ENCODE assay signal across 16 mouse cellular contexts in the genomic region with DNA sequence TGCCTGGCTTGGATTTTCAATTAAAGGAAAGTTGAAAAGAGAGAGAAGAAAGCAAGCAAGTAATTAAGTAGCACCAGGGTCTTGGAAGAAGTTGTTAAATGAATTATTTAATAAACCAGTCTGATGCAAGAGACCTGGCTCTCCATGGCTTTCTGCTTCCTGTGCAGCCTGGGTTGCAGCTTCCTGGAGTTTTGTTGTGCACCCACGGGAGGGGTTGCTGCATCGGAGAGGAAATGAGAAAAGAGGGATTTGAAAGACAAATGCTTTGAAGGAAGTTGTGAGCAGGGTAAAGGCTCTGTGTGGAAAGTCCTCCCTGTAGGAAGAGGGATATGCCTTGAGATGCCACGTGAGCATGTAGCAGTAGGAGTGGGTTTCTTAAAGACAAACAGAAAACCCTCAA.
"Had no signal": no experiment of that assay in that cellular context is flagged by ENCODE, and none has a peak within 500 bp of the region (broad histone marks: within the 10 kb centered on the region; RNA-seq: fewer than 3 reads in every experiment).

No protein-coding gene starts in this region.

- H3K27ac ChIP-seq: liver, embryonic 12.5 days; liver, embryonic 14.5 days; lung, embryonic 15.5 days; neural tube, embryonic 13.5 days; neural tube, embryonic 15.5 days; stomach, embryonic 15.5 days; stomach, postnatal 0 days had no signal

- H3K27me3 ChIP-seq: liver, embryonic 12.5 days; lung, embryonic 15.5 days; megakaryocyte, embryonic 14.5 days; neural tube, embryonic 13.5 days; neural tube, embryonic 15.5 days; stomach, embryonic 15.5 days had no signal

- DNase-seq: lung, adult 18-20 months; lung, postnatal 10 days; lung, postnatal 4 days; right cerebral cortex, postnatal 14 days; thymus, adult 2 months; thymus, postnatal 25 days; thymus, postnatal 4 days had no signal

- H3K4me2 ChIP-seq: liver, embryonic 12.5 days; lung, embryonic 15.5 days; midbrain, embryonic 11.5 days; neural tube, embryonic 13.5 days; neural tube, embryonic 15.5 days; stomach, embryonic 15.5 days had no signal

- H3K36me3 ChIP-seq: liver, embryonic 12.5 days; lung, embryonic 15.5 days; neural tube, embryonic 13.5 days; neural tube, embryonic 15.5 days; stomach, embryonic 15.5 days had no signal

- H3K9ac ChIP-seq: liver, embryonic 12.5 days; liver, embryonic 14.5 days; lung, embryonic 15.5 days; neural tube, embryonic 13.5 days; neural tube, embryonic 15.5 days; stomach, embryonic 15.5 days had no signal

- ATAC-seq: liver, embryonic 12.5 days had no signal

- H3K4me3 ChIP-seq: liver, embryonic 12.5 days; lung, embryonic 15.5 days; megakaryocyte, embryonic 14.5 days; neural tube, embryonic 13.5 days; neural tube, embryonic 15.5 days; stomach, embryonic 15.5 days had no signal

- H3K4me1 ChIP-seq: liver, embryonic 12.5 days; lung, embryonic 15.5 days; neural tube, embryonic 13.5 days; neural tube, embryonic 15.5 days; stomach, embryonic 15.5 days had no signal

- H3K9me3 ChIP-seq: liver, embryonic 12.5 days; lung, embryonic 15.5 days; megakaryocyte, embryonic 14.5 days; neural tube, embryonic 13.5 days; neural tube, embryonic 15.5 days; stomach, embryonic 15.5 days had no signal
